Mouse (Mus musculus): ENCODE measurements around the gene Lrrc23. TPM values are rescaled to one million over a fixed set of nuclear protein-coding genes. Genes with fewer than 3 reads are reported as not detected.
"Not testable (repeated sequence)": the region's sequence is repeated elsewhere in the genome, so short reads cannot be mapped to it uniquely, and the experiment has no call there.

Lrrc23 gene
- polyA plus RNA-seq, 1 experiment from 2014 or later: 6.3 TPM

- H3K36me3 ChIP-seq: peaks cover 45% of the 10 kb centered on the region
Observed at GRCm38 (mm10) chr6:124812848-124813247, 33.3 kb upstream of the Lrrc23 start.

GRCm38 (mm10) chr6:124811701-124812560 is 32.4 kb upstream of the Lrrc23 start:
- peak overlapping the region; percentile 59; the same call in 1 of the 2 replicates for H3K4me3 ChIP-seq

More at GRCm38 (mm10) chr6:124812848-124813247, 33.3 kb upstream of the Lrrc23 start:
- Histone ChIP-seq H3K4me2 (peak overlapping the region; percentile 81), H3K4me3 (peak overlapping the region; percentile 59), H3K4me1 (replicated peaks) (peaks cover 58% of the 10 kb centered on the region), H3K9ac (peak overlapping the region; percentile 86), H3K27me3 (no peaks in the 10 kb centered on the region), H3K9me3 (no peaks in the 10 kb centered on the region), H3K27ac (peak overlapping the region; percentile 88; the same call in 1 of the 2 replicates)
- WGBS: 19% methylated on average over 9 of the region's 9 CpGs
- no peak for ATAC-seq (ENCODE audit: low FRiP score)

GRCm38 (mm10) chr6:124811403-124811665 is 31.8 kb upstream of the Lrrc23 start:
- Histone ChIP-seq H3K27ac (no peak overlapping the region), H3K9me3 (no peaks in the 10 kb centered on the region), H3K4me3 (no peak overlapping the region), H3K36me3 (peaks cover 29% of the 10 kb centered on the region), H3K9ac (no peak overlapping the region), H3K4me1 (replicated peaks) (peaks cover 61% of the 10 kb centered on the region), H3K4me2 (no peak overlapping the region), H3K27me3 (no peaks in the 10 kb centered on the region)
- no peak for ATAC-seq (ENCODE audit: low FRiP score)
- 94% methylated on average over 4 of the region's 4 CpGs for WGBS

More at GRCm38 (mm10) chr6:124811701-124812560, 32.4 kb upstream of the Lrrc23 start:
- 87% methylated on average over 24 of the region's 24 CpGs for WGBS
- H3K27me3 ChIP-seq: no peaks in the 10 kb centered on the region
- peaks cover 58% of the 10 kb centered on the region for H3K4me1 ChIP-seq (replicated peaks)
- no peak overlapping the region for H3K27ac ChIP-seq
- no peaks in the 10 kb centered on the region for H3K9me3 ChIP-seq
- H3K9ac ChIP-seq: peak overlapping the region; percentile 86
- peaks cover 35% of the 10 kb centered on the region for H3K36me3 ChIP-seq
- H3K4me2 ChIP-seq: peak overlapping the region; percentile 81
- ATAC-seq (ENCODE audit: low FRiP score): no peak

DNA sequence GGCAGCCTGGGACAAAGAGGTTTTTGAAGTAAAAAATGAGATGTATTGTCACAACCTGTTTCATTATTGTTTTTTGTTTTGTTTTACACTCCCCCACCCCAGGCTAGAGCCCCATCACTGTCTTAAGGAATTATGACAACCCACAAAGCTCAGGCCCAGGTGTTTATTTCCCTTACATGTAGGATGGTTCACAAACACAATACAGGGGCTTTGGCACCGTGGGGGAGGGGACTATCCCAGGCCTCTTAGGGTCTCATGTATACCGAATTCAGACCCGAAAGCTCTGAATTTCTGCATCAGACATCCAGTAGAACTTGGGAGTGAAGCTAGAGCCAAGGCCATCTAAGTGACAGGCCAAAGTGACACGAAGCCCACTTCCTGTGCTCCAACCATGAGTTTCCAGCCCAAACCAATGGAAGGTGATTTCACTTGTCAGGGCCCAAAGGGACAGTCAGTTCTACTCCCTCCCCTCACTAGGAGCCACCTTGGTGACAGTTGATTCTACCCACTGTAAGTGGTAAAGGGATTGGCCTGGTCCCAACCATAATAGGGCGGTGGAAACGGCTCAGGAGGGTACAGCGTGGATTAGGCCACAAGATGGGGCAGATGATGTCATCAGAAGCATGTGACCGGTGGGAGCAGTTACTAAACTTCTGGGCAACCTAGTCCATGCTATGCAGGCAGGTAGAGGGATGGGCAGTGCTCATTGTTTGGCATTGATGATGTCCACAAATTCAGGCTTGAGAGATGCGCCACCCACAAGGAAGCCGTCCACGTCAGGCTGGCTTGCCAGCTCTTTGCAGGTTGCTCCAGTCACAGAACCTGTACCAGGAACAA is 31.3 kb upstream of the Lrrc23 start:
- not testable (repeated sequence) for H3K27me3 ChIP-seq; H3K4me3 ChIP-seq; ATAC-seq (ENCODE audit: low FRiP score); H3K9ac ChIP-seq; H3K9me3 ChIP-seq; H3K27ac ChIP-seq
- Histone ChIP-seq H3K36me3 (peaks cover 25% of the 10 kb centered on the region), H3K4me2 (0 out of 2 replicates have a peak overlapping the region, but pooled peaks have one; percentile 83), H3K4me1 (replicated peaks) (peaks cover 66% of the 10 kb centered on the region)
- 86% methylated on average over 11 of the region's 11 CpGs for WGBS

- Histone ChIP-seq H3K4me3 (peak overlapping the region; percentile 49), H3K27me3 (no peaks in the 10 kb centered on the region), H3K27ac (peak overlapping the region; percentile 83), H3K36me3 (peaks cover 16% of the 10 kb centered on the region), H3K9ac (peak overlapping the region; percentile 72), H3K9me3 (no peaks in the 10 kb centered on the region), H3K4me1 (replicated peaks) (peaks cover 68% of the 10 kb centered on the region), H3K4me2 (peak overlapping the region; percentile 83)
- no peak for ATAC-seq (ENCODE audit: low FRiP score)
- 41% methylated on average over 14 of the region's 14 CpGs for WGBS
Observed at GRCm38 (mm10) chr6:124809775-124810538, 30.4 kb upstream of the Lrrc23 start.

DNA sequence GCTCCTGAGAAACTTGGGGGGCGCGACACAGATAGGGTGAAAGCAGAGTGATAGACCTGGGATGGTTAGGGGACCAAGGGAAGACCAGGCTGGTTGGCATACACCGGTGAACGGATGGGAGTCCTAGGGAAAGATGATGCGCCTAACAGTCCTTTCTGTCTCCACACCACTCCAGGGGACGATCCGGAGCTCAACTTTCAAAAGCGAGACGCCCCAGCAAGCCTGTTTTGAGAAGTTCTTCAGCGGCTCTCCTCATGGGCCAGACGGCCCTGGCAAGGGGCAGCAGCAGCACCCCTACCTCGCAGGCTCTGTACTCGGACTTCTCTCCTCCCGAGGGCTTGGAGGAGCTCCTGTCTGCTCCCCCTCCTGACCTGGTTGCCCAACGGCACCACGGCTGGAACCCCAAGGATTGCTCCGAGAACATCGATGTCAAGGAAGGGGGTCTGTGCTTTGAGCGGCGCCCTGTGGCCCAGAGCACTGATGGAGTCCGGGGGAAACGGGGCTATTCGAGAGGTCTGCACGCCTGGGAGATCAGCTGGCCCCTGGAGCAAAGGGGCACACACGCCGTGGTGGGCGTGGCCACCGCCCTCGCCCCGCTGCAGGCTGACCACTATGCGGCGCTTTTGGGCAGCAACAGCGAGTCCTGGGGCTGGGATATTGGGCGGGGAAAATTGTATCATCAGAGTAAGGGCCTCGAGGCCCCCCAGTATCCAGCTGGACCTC is 29.7 kb upstream of the Lrrc23 start:
- peak overlapping the region; percentile 49 for H3K4me3 ChIP-seq
- H3K4me2 ChIP-seq: peak overlapping the region; percentile 83
- no peaks in the 10 kb centered on the region for H3K9me3 ChIP-seq
- WGBS: under 1% methylated on average over 35 of the region's 35 CpGs
- H3K27ac ChIP-seq: peak overlapping the region; percentile 83
- peaks cover 14% of the 10 kb centered on the region for H3K36me3 ChIP-seq
- peak overlapping the region; percentile 72 for H3K9ac ChIP-seq
- ATAC-seq (ENCODE audit: low FRiP score): no peak
- peaks cover 60% of the 10 kb centered on the region for H3K4me1 ChIP-seq (replicated peaks)
- no peaks in the 10 kb centered on the region for H3K27me3 ChIP-seq

- ATAC-seq (ENCODE audit: low FRiP score): peak; percentile 11
- peaks cover 58% of the 10 kb centered on the region for H3K4me1 ChIP-seq (replicated peaks)
- WGBS: 3% methylated on average over 28 of the region's 29 CpGs
- peak within 1 kb of the TSS; percentile 83 for H3K27ac ChIP-seq
- H3K9ac ChIP-seq: peak within 1 kb of the TSS; percentile 72
- H3K4me3 ChIP-seq: peak within 1 kb of the TSS; percentile 49
- peak within 1 kb of the TSS; percentile 83 for H3K4me2 ChIP-seq
- H3K36me3 ChIP-seq: peaks cover 14% of the 10 kb centered on the region
- H3K9me3 ChIP-seq: no peaks in the 10 kb centered on the region
- H3K27me3 ChIP-seq: no peaks in the 10 kb centered on the region
Observed at GRCm38 (mm10) chr6:124808358-124809012, 29.0 kb upstream of the Lrrc23 start, which contains the start of gene Spsb2. TSS of gene Spsb2 (plus strand) at chr6:124808661.

DNA sequence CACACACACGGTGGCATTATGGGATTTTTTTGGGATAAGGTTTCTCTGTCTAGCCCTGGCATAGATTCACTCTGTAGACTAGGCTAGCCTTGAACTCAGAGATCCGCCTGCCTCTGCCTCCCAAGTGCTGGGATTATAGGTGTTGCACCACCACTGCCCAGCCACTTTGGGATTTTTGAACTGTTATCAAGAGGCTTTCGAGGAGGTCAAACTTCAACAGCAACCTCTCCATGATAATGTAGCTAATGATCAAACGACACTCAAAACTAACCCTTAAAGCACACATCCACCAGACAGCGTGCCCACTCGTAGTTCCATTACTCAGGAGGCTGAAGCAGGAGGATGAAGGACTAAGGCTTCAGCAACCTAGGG is 28.4 kb upstream of the Lrrc23 start:
- Histone ChIP-seq H3K4me1 (replicated peaks) (peaks cover 54% of the 10 kb centered on the region), H3K4me3 (peak overlapping the region; percentile 49; the same call in 1 of the 2 replicates), H3K4me2 (peak overlapping the region; percentile 83), H3K36me3 (peaks cover 14% of the 10 kb centered on the region), H3K9ac (peak overlapping the region; percentile 72; the same call in 1 of the 2 replicates), H3K9me3 (no peaks in the 10 kb centered on the region), H3K27me3 (no peaks in the 10 kb centered on the region), H3K27ac (peak overlapping the region; percentile 83)
- 85% methylated on average over 6 of the region's 6 CpGs for WGBS
- no peak for ATAC-seq (ENCODE audit: low FRiP score)

- Histone ChIP-seq H3K27me3 (peaks cover 3% of the 10 kb centered on the region; the same call in 1 of the 2 replicates), H3K9me3 (no peaks in the 10 kb centered on the region), H3K4me1 (replicated peaks) (peaks cover 48% of the 10 kb centered on the region), H3K36me3 (peaks cover 14% of the 10 kb centered on the region), H3K4me3 (no peak overlapping the region), H3K9ac (no peak overlapping the region), H3K27ac (no peak overlapping the region), H3K4me2 (no peak overlapping the region)
- ATAC-seq (ENCODE audit: low FRiP score): no peak
- WGBS: 93% methylated on average over 4 of the region's 4 CpGs
Observed at GRCm38 (mm10) chr6:124807366-124807765, 27.8 kb upstream of the Lrrc23 start.

GRCm38 (mm10) chr6:124806446-124807140 is 27.1 kb upstream of the Lrrc23 start:
- H3K4me2 ChIP-seq: peak overlapping the region; percentile 63
- peak overlapping the region; percentile 84 for H3K27ac ChIP-seq
- peak overlapping the region; percentile 43; the same call in 1 of the 2 replicates for H3K9ac ChIP-seq
- ATAC-seq (ENCODE audit: low FRiP score): no peak
- H3K9me3 ChIP-seq: no peaks in the 10 kb centered on the region
- H3K36me3 ChIP-seq: peaks cover 8% of the 10 kb centered on the region
- peaks cover 3% of the 10 kb centered on the region; the same call in 1 of the 2 replicates for H3K27me3 ChIP-seq
- H3K4me1 ChIP-seq (replicated peaks): peaks cover 40% of the 10 kb centered on the region
- H3K4me3 ChIP-seq: 0 out of 2 replicates have a peak overlapping the region, but pooled peaks have one; percentile 44
- 77% methylated on average over 7 of the region's 7 CpGs for WGBS
